Comparison of ENCODE assay signal across 7 mouse cellular contexts in the genomic region with DNA sequence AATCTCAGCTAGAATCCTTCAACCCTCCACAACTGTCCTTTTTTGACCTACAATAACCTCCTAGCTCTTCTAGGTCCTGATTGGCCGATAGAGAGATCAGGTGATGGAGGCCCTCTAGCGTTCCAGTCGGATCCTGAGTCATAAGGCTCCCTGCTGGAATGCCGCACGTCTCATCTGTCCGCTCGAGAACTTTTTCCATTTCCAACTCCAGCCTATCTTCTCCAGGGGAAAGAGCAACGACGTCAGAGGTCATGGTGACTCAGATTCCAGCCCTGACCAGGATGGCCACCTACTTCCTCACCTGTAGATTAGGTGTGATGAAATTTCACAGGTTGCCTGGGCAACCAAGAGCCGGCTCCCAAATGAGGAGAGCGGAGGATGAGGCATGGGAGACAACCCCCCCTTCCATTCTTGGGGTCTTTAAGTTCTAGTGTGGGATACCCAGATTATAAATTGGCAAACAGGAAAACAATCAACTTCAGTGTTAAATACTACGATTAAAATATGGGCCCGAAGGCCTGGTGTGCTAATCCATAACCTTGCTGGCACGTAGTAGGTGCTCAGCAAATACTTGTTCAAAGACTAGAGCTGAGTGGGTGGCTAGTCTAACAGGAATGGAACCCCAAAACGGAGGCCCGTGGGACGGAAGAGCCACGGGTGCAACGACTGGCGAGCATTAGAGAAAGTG. TPM values are rescaled to one million over a fixed set of nuclear protein-coding genes. Genes with fewer than 3 reads are reported as not detected.
DNase-seq lines count a peak whose midpoint lies in the region; ATAC-seq and TF ChIP-seq lines count a peak whose summit lies in the region.

No protein-coding gene starts in this region.

- intact Hi-C loops in heart, postnatal 36 days (cut with DNase I), result no loop called here

- DNase-seq in ES-E14 (ENCODE audit: low read depth, low spot score), result peak; percentile 67
- DNase-seq in adrenal gland, postnatal 25 days, result peak; percentile 60
- DNase-seq in heart, postnatal 36 days, result peak; percentile 71 to 73
- peak; percentile 53 for DNase-seq in layer of hippocampus, adult 9-11 months
- peak; percentile 73 to 77 for DNase-seq in lung, postnatal 4 days
- DNase-seq in right cerebral cortex, postnatal 14 days, result peak; percentile 28

- no peaks in the 10 kb centered on the region for H3K36me3 ChIP-seq in ES-E14 (ENCODE audit: control insufficient read depth, insufficient read depth, low read length, poor library complexity, severe bottlenecking)
- H3K36me3 ChIP-seq in forebrain, embryonic 13.5 days (ENCODE audit: poor library complexity, severe bottlenecking), result no peaks in the 10 kb centered on the region

- 0 out of 2 replicates have a peak overlapping the region, but pooled peaks have one; percentile 10 for H3K27ac ChIP-seq in ES-E14 (ENCODE audit: insufficient read depth, low read depth, low read length, poor library complexity, severe bottlenecking)
- H3K27ac ChIP-seq in forebrain, embryonic 13.5 days, result no peak overlapping the region

- peak overlapping the region; percentile 79 for H3K9ac ChIP-seq in ES-E14 (ENCODE audit: insufficient read depth, low read depth, low read length, poor library complexity, severe bottlenecking)
- H3K9ac ChIP-seq in forebrain, embryonic 13.5 days, result peak overlapping the region; percentile 83

- ATAC-seq in forebrain, embryonic 13.5 days, result 0 out of 2 replicates have a peak, but pooled peaks have one; percentile 48

- peak overlapping the region; percentile 96 for H3K4me2 ChIP-seq in forebrain, embryonic 13.5 days

- in situ Hi-C loops in ES-E14 (cut with MboI; ENCODE audit: low sequenced_read_pairs in 2 of 2, unreplicated experiment in 2 of 2), result no loop called here

- H3K27me3 ChIP-seq in forebrain, embryonic 13.5 days, result no peaks in the 10 kb centered on the region

- no peaks in the 10 kb centered on the region for H3K9me3 ChIP-seq in ES-E14 (ENCODE audit: control insufficient read depth, insufficient read depth, low read depth, low read length)
- no peaks in the 10 kb centered on the region for H3K9me3 ChIP-seq in forebrain, embryonic 13.5 days (replicated peaks)

- WGBS in forebrain, embryonic 13.5 days, result 29% methylated on average over 20 of the region's 20 CpGs

- peak overlapping the region; percentile 57 to 69 for H3K4me3 ChIP-seq in ES-E14 (ENCODE audit: insufficient read depth in 1 of 2, low read depth in 1 of 2, low read length in 2 of 2, poor library complexity in 1 of 2, severe bottlenecking in 1 of 2)
- peak overlapping the region; percentile 56 for H3K4me3 ChIP-seq in forebrain, embryonic 13.5 days

- H3K4me1 ChIP-seq in ES-E14 (ENCODE audit: control insufficient read depth in 2 of 2, insufficient read depth in 2 of 2, low read length in 2 of 2, poor library complexity in 1 of 2), result peaks cover 0 to 12% of the 10 kb centered on the region in 2 experiments; a peak in 1 of 4 replicates
- peaks cover 19% of the 10 kb centered on the region for H3K4me1 ChIP-seq in forebrain, embryonic 13.5 days

TF ChIP-seq in ES-E14, 5 proteins besides CTCF, POLR2A, EP300 and RAD21:
- no peak for TF ChIP-seq MAFK (IDR thresholded peaks at IDR 0.05; ENCODE audit: insufficient read depth, low read depth, low read length)
- no peak for TF ChIP-seq ZNF384 (IDR thresholded peaks at IDR 0.05; ENCODE audit: low read depth, low read length)
- no peak for TF ChIP-seq ZC3H11A (IDR thresholded peaks at IDR 0.05; ENCODE audit: borderline replicate concordance, low read depth, low read length)
- TF ChIP-seq HCFC1 (IDR thresholded peaks at IDR 0.05; ENCODE audit: borderline replicate concordance, insufficient read depth, low read length), result no peak
- no peak for TF ChIP-seq CHD2 (IDR thresholded peaks at IDR 0.05; ENCODE audit: low read depth, low read length)

RNA-seq across cellular contexts. Expression of gene Tmco4, which starts 0.4 kb away (rescaled TPM):
- total RNA-seq in ES-E14 (2012; rRNA removed), result 4.7 and 6.4 TPM in 2 replicates
- 16.0 and 16.7 TPM in 2 replicates for total RNA-seq in adrenal gland, postnatal 25 days (2021)
- 0.48 and 0.93 TPM in 2 replicates for polyA plus RNA-seq in forebrain, embryonic 13.5 days (2015; fragmentation: Nextera tagmentation; extraction: Ambion mirVana)
- 1 to 10 TPM; 8.4 to 10.0 TPM for total RNA-seq in heart, postnatal 36 days (2021)

RNA-seq across cellular contexts. Expression of gene Rnf186, which starts 5.4 kb away (rescaled TPM):
- total RNA-seq in ES-E14 (2012; rRNA removed), result 0.22 TPM in 1 of 2 replicates, not detected in the other
- total RNA-seq in adrenal gland, postnatal 25 days (2021), result not detected in 2 replicates
- 0.57 TPM in 1 of 2 replicates, not detected in the other for polyA plus RNA-seq in forebrain, embryonic 13.5 days (2015; fragmentation: Nextera tagmentation; extraction: Ambion mirVana)
- total RNA-seq in heart, postnatal 36 days (2021), result not detected

RNA-seq across cellular contexts. Expression of gene Otud3, which starts 58.5 kb away (rescaled TPM):
- total RNA-seq in ES-E14 (2012; rRNA removed), result 12.7 and 13.5 TPM in 2 replicates
- 11.7 and 13.5 TPM in 2 replicates for total RNA-seq in adrenal gland, postnatal 25 days (2021)
- polyA plus RNA-seq in forebrain, embryonic 13.5 days (2015; fragmentation: Nextera tagmentation; extraction: Ambion mirVana), result 2.5 and 3.6 TPM in 2 replicates
- 10 to 100 TPM; 10.6 to 11.6 TPM for total RNA-seq in heart, postnatal 36 days (2021)
